Mouse (Mus musculus): Measurements from ENCODE around the gene Pik3cg.

The Pik3cg gene

GRCm38 (mm10) chr12:32144513-32144912 is 63.9 kb downstream of the Pik3cg start:
- DNase-seq (ENCODE audit: low read depth, low spot score): peak; percentile 39

GRCm38 (mm10) chr12:32143782-32144181 is 64.7 kb downstream of the Pik3cg start:
- no peak for DNase-seq (ENCODE audit: low read depth, low spot score)

GRCm38 (mm10) chr12:32143151-32143550 is 65.3 kb downstream of the Pik3cg start:
- DNase-seq (ENCODE audit: low read depth, low spot score): no peak

- no peak for DNase-seq (ENCODE audit: low read depth, low spot score)
Measured at GRCm38 (mm10) chr12:32141766-32142165, 66.7 kb downstream of the Pik3cg start.

- no peak for DNase-seq (ENCODE audit: low read depth, low spot score)
Measured at GRCm38 (mm10) chr12:32138831-32139230, 69.6 kb downstream of the Pik3cg start.

- no peak for DNase-seq (ENCODE audit: low read depth, low spot score)
Measured at GRCm38 (mm10) chr12:32138362-32138761, 70.1 kb downstream of the Pik3cg start.

GRCm38 (mm10) chr12:32137542-32137941 is 70.9 kb downstream of the Pik3cg start:
- no peak for DNase-seq (ENCODE audit: low read depth, low spot score)

- no peak for DNase-seq (ENCODE audit: low read depth, low spot score)
Measured at GRCm38 (mm10) chr12:32127599-32128507, 80.6 kb downstream of the Pik3cg start.

- DNase-seq (ENCODE audit: low read depth, low spot score): no peak
Measured at GRCm38 (mm10) chr12:32127158-32127557, 81.3 kb downstream of the Pik3cg start.

GRCm38 (mm10) chr12:32124456-32124855 is 84.0 kb downstream of the Pik3cg start:
- no peak for DNase-seq (ENCODE audit: low read depth, low spot score)

- no peak for DNase-seq (ENCODE audit: low read depth, low spot score)
Measured at GRCm38 (mm10) chr12:32124030-32124429, 84.4 kb downstream of the Pik3cg start.

- DNase-seq (ENCODE audit: low read depth, low spot score): no peak
Measured at GRCm38 (mm10) chr12:32123559-32123958, 84.9 kb downstream of the Pik3cg start.

All from retina, postnatal 7 days (tissue).